Mouse (Mus musculus): ENCODE data around the gene Hoxa9. TPM values are rescaled to one million over a fixed set of nuclear protein-coding genes. Genes with fewer than 3 reads are reported as not detected.

The Hoxa9 gene
- total RNA-seq, 1 experiment, result 1.4 TPM

GRCm38 (mm10) chr6:52270494-52271480 is 39.9 kb upstream of the Hoxa9 start:
- no peak for DNase-seq (ENCODE audit: low read depth, low spot score)
- TF ChIP-seq ZNF384 (IDR thresholded peaks at IDR 0.05; ENCODE audit: low read depth, low read length) (no peak), ZC3H11A (IDR thresholded peaks at IDR 0.05; ENCODE audit: borderline replicate concordance, low read depth, low read length) (no peak), HCFC1 (IDR thresholded peaks at IDR 0.05; ENCODE audit: borderline replicate concordance, insufficient read depth, low read length) (no peak), MAFK (IDR thresholded peaks at IDR 0.05; ENCODE audit: insufficient read depth, low read depth, low read length) (no peak), CHD2 (IDR thresholded peaks at IDR 0.05; ENCODE audit: low read depth, low read length) (no peak)
- H3K9ac ChIP-seq (ENCODE audit: insufficient read depth, low read depth, low read length, poor library complexity, severe bottlenecking), result no peak overlapping the region
- H3K36me3 ChIP-seq (ENCODE audit: control insufficient read depth, insufficient read depth, low read length, poor library complexity, severe bottlenecking), result no peaks in the 10 kb centered on the region
- no peak overlapping the region for H3K27ac ChIP-seq (ENCODE audit: insufficient read depth, low read depth, low read length, poor library complexity, severe bottlenecking)
- H3K9me3 ChIP-seq (ENCODE audit: control insufficient read depth, insufficient read depth, low read depth, low read length), result no peaks in the 10 kb centered on the region
- 0 out of 4 replicates have a peak, but pooled peaks cover 0 to 2% of the 10 kb centered on the region in 2 experiments for H3K4me1 ChIP-seq (ENCODE audit: control insufficient read depth in 2 of 2, insufficient read depth in 2 of 2, low read length in 2 of 2, poor library complexity in 1 of 2)
- in situ Hi-C loops (cut with MboI; ENCODE audit: low sequenced_read_pairs in 2 of 2, unreplicated experiment in 2 of 2), result loop anchor here in 1 of 2 experiments (25.0 kb wide), 1 partner anchor 1017 kb away; the partner anchor contains the start of gene Creb5
- H3K4me3 ChIP-seq (ENCODE audit: insufficient read depth in 1 of 2, low read depth in 1 of 2, low read length in 2 of 2, poor library complexity in 1 of 2, severe bottlenecking in 1 of 2), result no peak overlapping the region

- no peaks in the 10 kb centered on the region for H3K36me3 ChIP-seq (ENCODE audit: control insufficient read depth, insufficient read depth, low read length, poor library complexity, severe bottlenecking)
- TF ChIP-seq ZNF384 (IDR thresholded peaks at IDR 0.05; ENCODE audit: low read depth, low read length) (no peak), ZC3H11A (IDR thresholded peaks at IDR 0.05; ENCODE audit: borderline replicate concordance, low read depth, low read length) (no peak), MAFK (IDR thresholded peaks at IDR 0.05; ENCODE audit: insufficient read depth, low read depth, low read length) (no peak), CHD2 (IDR thresholded peaks at IDR 0.05; ENCODE audit: low read depth, low read length) (no peak), HCFC1 (IDR thresholded peaks at IDR 0.05; ENCODE audit: borderline replicate concordance, insufficient read depth, low read length) (no peak)
- no peak overlapping the region for H3K4me3 ChIP-seq (ENCODE audit: insufficient read depth in 1 of 2, low read depth in 1 of 2, low read length in 2 of 2, poor library complexity in 1 of 2, severe bottlenecking in 1 of 2)
- DNase-seq (ENCODE audit: low read depth, low spot score), result no peak
- no peaks in the 10 kb centered on the region for H3K9me3 ChIP-seq (ENCODE audit: control insufficient read depth, insufficient read depth, low read depth, low read length)
- H3K9ac ChIP-seq (ENCODE audit: insufficient read depth, low read depth, low read length, poor library complexity, severe bottlenecking), result no peak overlapping the region
- no peaks in the 10 kb centered on the region for H3K4me1 ChIP-seq (ENCODE audit: control insufficient read depth in 2 of 2, insufficient read depth in 2 of 2, low read length in 2 of 2, poor library complexity in 1 of 2)
- in situ Hi-C loops (cut with MboI; ENCODE audit: low sequenced_read_pairs in 2 of 2, unreplicated experiment in 2 of 2), result loop anchor here in 1 of 2 experiments (5.0 to 25.0 kb wide), 2 partner anchors 44 to 1019 kb away; partner anchors contain the start of genes Creb5 and Evx1
- no peak overlapping the region for H3K27ac ChIP-seq (ENCODE audit: insufficient read depth, low read depth, low read length, poor library complexity, severe bottlenecking)
Observed at GRCm38 (mm10) chr6:52268756-52269155, 37.9 kb upstream of the Hoxa9 start.

GRCm38 (mm10) chr6:52268341-52268740 is 37.5 kb upstream of the Hoxa9 start:
- no peaks in the 10 kb centered on the region for H3K36me3 ChIP-seq (ENCODE audit: control insufficient read depth, insufficient read depth, low read length, poor library complexity, severe bottlenecking)
- H3K9me3 ChIP-seq (ENCODE audit: control insufficient read depth, insufficient read depth, low read depth, low read length), result no peaks in the 10 kb centered on the region
- TF ChIP-seq ZC3H11A (IDR thresholded peaks at IDR 0.05; ENCODE audit: borderline replicate concordance, low read depth, low read length) (no peak), ZNF384 (IDR thresholded peaks at IDR 0.05; ENCODE audit: low read depth, low read length) (no peak), MAFK (IDR thresholded peaks at IDR 0.05; ENCODE audit: insufficient read depth, low read depth, low read length) (no peak)
- DNase-seq (ENCODE audit: low read depth, low spot score), result no peak
- H3K4me1 ChIP-seq (ENCODE audit: control insufficient read depth in 2 of 2, insufficient read depth in 2 of 2, low read length in 2 of 2, poor library complexity in 1 of 2), result no peaks in the 10 kb centered on the region
- in situ Hi-C loops (cut with MboI; ENCODE audit: low sequenced_read_pairs in 2 of 2, unreplicated experiment in 2 of 2), result loop anchor here in 1 of 2 experiments (5.0 to 25.0 kb wide), 2 partner anchors 44 to 1019 kb away; partner anchors contain the start of genes Creb5 and Evx1
- H3K9ac ChIP-seq (ENCODE audit: insufficient read depth, low read depth, low read length, poor library complexity, severe bottlenecking), result no peak overlapping the region
- no peak overlapping the region for H3K4me3 ChIP-seq (ENCODE audit: insufficient read depth in 1 of 2, low read depth in 1 of 2, low read length in 2 of 2, poor library complexity in 1 of 2, severe bottlenecking in 1 of 2)
- H3K27ac ChIP-seq (ENCODE audit: insufficient read depth, low read depth, low read length, poor library complexity, severe bottlenecking), result no peak overlapping the region

- Histone ChIP-seq H3K4me1 (ENCODE audit: control insufficient read depth in 2 of 2, insufficient read depth in 2 of 2, low read length in 2 of 2, poor library complexity in 1 of 2) (no peaks in the 10 kb centered on the region), H3K36me3 (ENCODE audit: control insufficient read depth, insufficient read depth, low read length, poor library complexity, severe bottlenecking) (no peaks in the 10 kb centered on the region), H3K27ac (ENCODE audit: insufficient read depth, low read depth, low read length, poor library complexity, severe bottlenecking) (no peak overlapping the region), H3K4me3 (ENCODE audit: insufficient read depth in 1 of 2, low read depth in 1 of 2, low read length in 2 of 2, poor library complexity in 1 of 2, severe bottlenecking in 1 of 2) (no peak overlapping the region), H3K9ac (ENCODE audit: insufficient read depth, low read depth, low read length, poor library complexity, severe bottlenecking) (no peak overlapping the region), H3K9me3 (ENCODE audit: control insufficient read depth, insufficient read depth, low read depth, low read length) (no peaks in the 10 kb centered on the region)
- in situ Hi-C loops (cut with MboI; ENCODE audit: low sequenced_read_pairs in 2 of 2, unreplicated experiment in 2 of 2), result loop anchor here in 1 of 2 experiments (5.0 to 25.0 kb wide), 2 partner anchors 45 to 1020 kb away; partner anchors contain the start of genes Creb5 and Evx1
- no peak for DNase-seq (ENCODE audit: low read depth, low spot score)
- TF ChIP-seq ZC3H11A (IDR thresholded peaks at IDR 0.05; ENCODE audit: borderline replicate concordance, low read depth, low read length) (no peak), CHD2 (IDR thresholded peaks at IDR 0.05; ENCODE audit: low read depth, low read length) (no peak), HCFC1 (IDR thresholded peaks at IDR 0.05; ENCODE audit: borderline replicate concordance, insufficient read depth, low read length) (no peak)
Observed at GRCm38 (mm10) chr6:52267691-52268090, 36.8 kb upstream of the Hoxa9 start.
